Mouse (Mus musculus): ENCODE results near the gene C87977. TPM values are rescaled to one million over a fixed set of nuclear protein-coding genes. Genes with fewer than 3 reads are reported as not detected.
"Not testable (repeated sequence)": the region's sequence is repeated elsewhere in the genome, so short reads cannot be mapped to it uniquely, and the experiment has no call there.

Gene C87977
- not detected in 2 replicates for polyA plus RNA-seq (2014; fragmentation: Nextera tagmentation; extraction: Ambion mirVana)

- not testable (repeated sequence) for H3K36me3 ChIP-seq (ENCODE audit: control insufficient read depth, insufficient read depth, low read length); ATAC-seq (replicated peaks; ENCODE audit: low FRiP score); H3K27ac ChIP-seq (ENCODE audit: low read depth, low read length); H3K4me2 ChIP-seq (ENCODE audit: low read depth, low read length, severe bottlenecking); H3K27me3 ChIP-seq (ENCODE audit: control insufficient read depth, insufficient read depth, low read length); H3K9ac ChIP-seq (ENCODE audit: low read length); H3K9me3 ChIP-seq (ENCODE audit: control insufficient read depth, low read length); H3K4me3 ChIP-seq (ENCODE audit: low read depth, low read length); DNase-seq (ENCODE audit: low spot score); H3K4me1 ChIP-seq (replicated peaks; ENCODE audit: control insufficient read depth, insufficient read depth, low read length)
- WGBS, result 74% methylated on average over 1 of the region's 1 CpGs
These were observed at the start of gene C87977 for GRCm38 (mm10) chr4:144213218-144213617. Gene C87977, minus strand, starts transcription at chr4:144213318.

DNA sequence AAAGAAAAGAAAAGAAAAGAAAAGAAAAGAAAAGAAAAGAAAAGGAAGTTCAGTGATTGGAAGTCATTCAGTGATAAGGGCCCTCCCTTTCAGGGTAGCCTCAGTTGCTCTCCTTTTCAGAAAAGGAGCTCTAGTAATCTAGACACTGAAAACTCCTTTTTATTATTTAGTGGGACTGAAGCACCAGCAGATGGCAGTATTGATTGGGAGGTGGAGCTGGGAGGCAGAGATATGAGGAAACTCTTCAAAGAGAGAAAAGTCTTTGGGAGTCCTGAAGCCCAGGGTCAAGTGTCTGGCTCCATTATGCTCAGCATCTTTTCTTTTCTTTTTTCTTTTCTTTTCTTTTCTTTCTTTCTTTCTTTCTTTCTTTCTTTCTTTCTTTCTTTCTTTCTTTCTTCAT is 41.6 kb upstream of the C87977 start:
- not testable (repeated sequence) for DNase-seq (ENCODE audit: low spot score); H3K4me2 ChIP-seq (ENCODE audit: low read depth, low read length, severe bottlenecking); H3K4me1 ChIP-seq (replicated peaks; ENCODE audit: control insufficient read depth, insufficient read depth, low read length); H3K36me3 ChIP-seq (ENCODE audit: control insufficient read depth, insufficient read depth, low read length); H3K27ac ChIP-seq (ENCODE audit: low read depth, low read length); H3K9ac ChIP-seq (ENCODE audit: low read length); H3K27me3 ChIP-seq (ENCODE audit: control insufficient read depth, insufficient read depth, low read length); ATAC-seq (replicated peaks; ENCODE audit: low FRiP score); H3K4me3 ChIP-seq (ENCODE audit: low read depth, low read length); H3K9me3 ChIP-seq (ENCODE audit: control insufficient read depth, low read length)

DNA sequence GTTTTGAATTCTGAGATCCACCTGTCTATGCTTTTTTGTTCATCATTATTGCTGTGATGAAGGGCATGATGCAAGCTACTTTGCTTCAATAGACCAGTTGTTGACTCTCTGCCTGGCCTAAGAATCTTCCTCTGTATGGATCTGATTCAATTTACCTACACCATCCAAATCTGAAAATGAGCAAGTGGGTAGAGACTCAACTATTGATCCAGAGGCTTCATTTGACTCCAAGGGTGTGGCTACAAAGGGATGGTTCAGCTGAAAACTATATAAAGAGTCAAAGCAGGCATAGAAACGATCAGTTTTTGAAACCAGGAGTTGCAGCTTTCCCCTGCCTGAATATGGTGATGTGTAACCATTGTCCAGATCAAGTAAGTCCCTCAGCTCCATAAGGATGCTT is 22.7 kb downstream of the C87977 start, which contains the start of gene Oog2:
Oog2 (plus strand) TSS at position 301 of the 400 bp plus-strand sequence.
- ATAC-seq (replicated peaks; ENCODE audit: low FRiP score) (no peak), DNase-seq (ENCODE audit: low spot score) (no peak)
- WGBS, result 50% methylated on average over 1 of the region's 1 CpGs
- Histone ChIP-seq H3K9me3 (ENCODE audit: control insufficient read depth, low read length) (no peaks in the 10 kb centered on the region; the same call in 1 of the 2 replicates), H3K9ac (ENCODE audit: low read length) (no peak within 1 kb of the TSS), H3K4me3 (ENCODE audit: low read depth, low read length) (no peak within 1 kb of the TSS), H3K27me3 (ENCODE audit: control insufficient read depth, insufficient read depth, low read length) (no peaks in the 10 kb centered on the region), H3K27ac (ENCODE audit: low read depth, low read length) (no peak within 1 kb of the TSS), H3K4me1 (replicated peaks; ENCODE audit: control insufficient read depth, insufficient read depth, low read length) (no peaks in the 10 kb centered on the region), H3K4me2 (ENCODE audit: low read depth, low read length, severe bottlenecking) (no peak within 1 kb of the TSS), H3K36me3 (ENCODE audit: control insufficient read depth, insufficient read depth, low read length) (no peaks in the 10 kb centered on the region)

- Histone ChIP-seq H3K27me3 (ENCODE audit: control insufficient read depth, insufficient read depth, low read length) (no peaks in the 10 kb centered on the region), H3K9me3 (ENCODE audit: control insufficient read depth, low read length) (peaks cover 8% of the 10 kb centered on the region), H3K9ac (ENCODE audit: low read length) (no peak within 1 kb of the TSS), H3K36me3 (ENCODE audit: control insufficient read depth, insufficient read depth, low read length) (no peaks in the 10 kb centered on the region), H3K4me2 (ENCODE audit: low read depth, low read length, severe bottlenecking) (no peak within 1 kb of the TSS), H3K27ac (ENCODE audit: low read depth, low read length) (no peak within 1 kb of the TSS), H3K4me1 (replicated peaks; ENCODE audit: control insufficient read depth, insufficient read depth, low read length) (no peaks in the 10 kb centered on the region), H3K4me3 (ENCODE audit: low read depth, low read length) (no peak within 1 kb of the TSS)
- no peak for DNase-seq (ENCODE audit: low spot score)
- WGBS, result 79% methylated on average over 1 of the region's 1 CpGs
- no peak for ATAC-seq (replicated peaks; ENCODE audit: low FRiP score)
These were observed 50.6 kb downstream of the C87977 start, which contains the start of gene Oog3 for GRCm38 (mm10) chr4:144162563-144162962. Gene Oog3, minus strand, starts transcription at chr4:144162663.

Other genes starting within 250 kb of the C87977 start
- not detected in 2 replicates for gene Gm13101, start 246.4 kb downstream of the C87977 start, polyA plus RNA-seq (2014; fragmentation: Nextera tagmentation; extraction: Ambion mirVana)
- gene Pramef17, start 218.9 kb downstream of the C87977 start, polyA plus RNA-seq (2014; fragmentation: Nextera tagmentation; extraction: Ambion mirVana), result not detected in 2 replicates
- not detected in 2 replicates for gene Pramel4, start 154.2 kb downstream of the C87977 start, polyA plus RNA-seq (2014; fragmentation: Nextera tagmentation; extraction: Ambion mirVana)
- not detected in 2 replicates for gene Gm13102, start 106.8 kb downstream of the C87977 start, polyA plus RNA-seq (2014; fragmentation: Nextera tagmentation; extraction: Ambion mirVana)
- gene Oog3, start 50.7 kb downstream of the C87977 start, polyA plus RNA-seq (2014; fragmentation: Nextera tagmentation; extraction: Ambion mirVana), result not detected in 2 replicates
- not detected in 2 replicates for gene Oog2, start 22.6 kb downstream of the C87977 start, polyA plus RNA-seq (2014; fragmentation: Nextera tagmentation; extraction: Ambion mirVana)
- not detected in 2 replicates for gene Pramel5, start 67.2 kb upstream of the C87977 start, polyA plus RNA-seq (2014; fragmentation: Nextera tagmentation; extraction: Ambion mirVana)
- gene Gm13128, start 116.9 kb upstream of the C87977 start, polyA plus RNA-seq (2014; fragmentation: Nextera tagmentation; extraction: Ambion mirVana), result not detected in 2 replicates
- gene Gm13119, start 144.6 kb upstream of the C87977 start, polyA plus RNA-seq (2014; fragmentation: Nextera tagmentation; extraction: Ambion mirVana), result not detected in 2 replicates
- gene Pramef20, start 164.6 kb upstream of the C87977 start, polyA plus RNA-seq (2014; fragmentation: Nextera tagmentation; extraction: Ambion mirVana), result not detected in 2 replicates
- gene Pramef12, start 195.1 kb upstream of the C87977 start, polyA plus RNA-seq (2014; fragmentation: Nextera tagmentation; extraction: Ambion mirVana), result not detected in 2 replicates
- gene 1700012P22Rik, start 225.5 kb upstream of the C87977 start, polyA plus RNA-seq (2014; fragmentation: Nextera tagmentation; extraction: Ambion mirVana), result not detected in 2 replicates
- not detected in 2 replicates for gene Gm9944, start 240.0 kb upstream of the C87977 start, polyA plus RNA-seq (2014; fragmentation: Nextera tagmentation; extraction: Ambion mirVana)

All from forebrain, embryonic 11.5 days (tissue).